Mouse (Mus musculus) yolk sac, embryonic 10.5 days (tissue): Measurements from ENCODE around the gene Col20a1.
A peak's percentile ranks its signal among the peaks of the same experiment; 100 is the strongest.

Experiments
- DNase-seq: peaks from one replicate; pipeline ENCODE4 v3.0.0-alpha.2; 2017; ENCODE audit warnings: low spot score

Col20a1 gene

GRCm38 (mm10) chr2:180994360-180994759, 8.0 kb downstream of the Col20a1 start:
- DNase-seq, result no peak

- no peak for DNase-seq
Measured at GRCm38 (mm10) chr2:180995457-180995856, 9.1 kb downstream of the Col20a1 start.

GRCm38 (mm10) chr2:180996436-180996835, 10.1 kb downstream of the Col20a1 start:
- no peak for DNase-seq

- no peak for DNase-seq
Measured at GRCm38 (mm10) chr2:180996905-180997304, 10.6 kb downstream of the Col20a1 start.

GRCm38 (mm10) chr2:181007054-181007453, 20.7 kb downstream of the Col20a1 start:
- no peak for DNase-seq

- no peak for DNase-seq
Measured at GRCm38 (mm10) chr2:181008339-181008738, 22.0 kb downstream of the Col20a1 start.

GRCm38 (mm10) chr2:181031406-181031934, 45.1 kb downstream of the Col20a1 start:
- DNase-seq, result no peak

- DNase-seq, result no peak
Measured at GRCm38 (mm10) chr2:181032407-181032806, 46.1 kb downstream of the Col20a1 start.

- DNase-seq, result no peak
Measured at GRCm38 (mm10) chr2:181033310-181033709, 47.0 kb downstream of the Col20a1 start.

GRCm38 (mm10) chr2:181035186-181035585, 48.9 kb downstream of the Col20a1 start:
- no peak for DNase-seq

GRCm38 (mm10) chr2:181036561-181036960, 50.2 kb downstream of the Col20a1 start:
- no peak for DNase-seq

- peak; percentile 29 for DNase-seq
Measured at GRCm38 (mm10) chr2:181038644-181039355, 52.5 kb downstream of the Col20a1 start.

- DNase-seq, result no peak
Measured at GRCm38 (mm10) chr2:181039356-181039680, 53.0 kb downstream of the Col20a1 start.

GRCm38 (mm10) chr2:181041941-181042340, 55.6 kb downstream of the Col20a1 start:
- DNase-seq, result no peak

GRCm38 (mm10) chr2:181042376-181042775, 56.0 kb downstream of the Col20a1 start:
- no peak for DNase-seq

- peak; percentile 7 for DNase-seq
Measured at GRCm38 (mm10) chr2:181043437-181043836, 57.1 kb downstream of the Col20a1 start, which contains the start of gene Chrna4. TSS of gene Chrna4 (minus strand) at chr2:181043546.

GRCm38 (mm10) chr2:181044001-181044400, 57.7 kb downstream of the Col20a1 start:
- no peak for DNase-seq

- DNase-seq, result no peak
Measured at GRCm38 (mm10) chr2:181048252-181048945, 62.1 kb downstream of the Col20a1 start.

GRCm38 (mm10) chr2:181048986-181049385, 62.7 kb downstream of the Col20a1 start:
- no peak for DNase-seq

GRCm38 (mm10) chr2:181052171-181052570, 65.8 kb downstream of the Col20a1 start:
- DNase-seq, result no peak

GRCm38 (mm10) chr2:181057341-181057740, 71.0 kb downstream of the Col20a1 start:
- no peak for DNase-seq

- no peak for DNase-seq
Measured at GRCm38 (mm10) chr2:181058193-181058592, 71.9 kb downstream of the Col20a1 start.

GRCm38 (mm10) chr2:181060127-181060526, 73.8 kb downstream of the Col20a1 start:
- DNase-seq, result peak; percentile 24
